Mouse (Mus musculus) embryonic facial prominence, embryonic 15.5 days (tissue): ENCODE results near the gene Arnt. TPM values are rescaled to one million over a fixed set of nuclear protein-coding genes. Genes with fewer than 3 reads are reported as not detected.
"Not testable (repeated sequence)": the region's sequence is repeated elsewhere in the genome, so short reads cannot be mapped to it uniquely, and the experiment has no call there.

Source experiments
- ATAC-seq: fragments of 200-750 bp; cut with Nextera tagmentation; 2 replicates; pipeline ENCODE4 v1.8.0; 2017; ENCODE audit warnings: low read depth, moderate TSS enrichment; ENCODE audit not compliant: insufficient number of reproducible peaks, low FRiP score, low TSS enrichment
- H3K27ac ChIP-seq: fragments of 300-500 bp; sonication (generic); replicated peaks from 2 replicates; pipeline ENCODE4 v1.5.1; 2015; ENCODE audit warnings: mild to moderate bottlenecking, inconsistent platforms
- H3K27me3 ChIP-seq: fragments of 300-500 bp; sonication (generic); 2 replicates; pipeline ENCODE4 v1.6.1; 2015; ENCODE audit warnings: inconsistent platforms
- H3K36me3 ChIP-seq: fragments of 300-500 bp; sonication (generic); 2 replicates; pipeline ENCODE4 v1.6.1; 2015; ENCODE audit warnings: mild to moderate bottlenecking, inconsistent platforms
- H3K4me1 ChIP-seq: fragments of 300-500 bp; sonication (generic); 2 replicates; pipeline ENCODE4 v1.6.1; 2015; ENCODE audit warnings: inconsistent platforms
- H3K4me2 ChIP-seq: fragments of 300-500 bp; sonication (generic); replicated peaks from 2 replicates; pipeline ENCODE4 v1.6.1; 2015; ENCODE audit warnings: mild to moderate bottlenecking, inconsistent platforms
- H3K4me3 ChIP-seq: fragments of 300-500 bp; sonication (generic); replicated peaks from 2 replicates; pipeline ENCODE4 v1.5.1; 2015; ENCODE audit warnings: mild to moderate bottlenecking, inconsistent platforms
- H3K9ac ChIP-seq: fragments of 300-500 bp; sonication (generic); 2 replicates; pipeline ENCODE4 v1.6.1; 2015; ENCODE audit warnings: inconsistent platforms
- H3K9me3 ChIP-seq: fragments of 300-500 bp; sonication (generic); replicated peaks from 2 replicates; pipeline ENCODE4 v1.6.1; 2016; ENCODE audit warnings: inconsistent platforms
- WGBS: fragments of 180-500 bp; shearing (Covaris S2); methylation state at CpG from one replicate; pipeline ENCODE4 v1.1.7; 2015; 5-methylcytosine and 5-hydroxymethylcytosine counted together
- polyA plus RNA-seq: library from polyadenylated mRNA; unstranded; fragments of >200 nt; fragmentation: Nextera tagmentation; extraction: Ambion mirVana; gene quantifications from 2 replicates; pipeline ENCODE4 v1.2.1, GENCODE M21; 2015

Arnt gene
- polyA plus RNA-seq, 1 experiment from 2014 or later: 50.2 TPM

DNA sequence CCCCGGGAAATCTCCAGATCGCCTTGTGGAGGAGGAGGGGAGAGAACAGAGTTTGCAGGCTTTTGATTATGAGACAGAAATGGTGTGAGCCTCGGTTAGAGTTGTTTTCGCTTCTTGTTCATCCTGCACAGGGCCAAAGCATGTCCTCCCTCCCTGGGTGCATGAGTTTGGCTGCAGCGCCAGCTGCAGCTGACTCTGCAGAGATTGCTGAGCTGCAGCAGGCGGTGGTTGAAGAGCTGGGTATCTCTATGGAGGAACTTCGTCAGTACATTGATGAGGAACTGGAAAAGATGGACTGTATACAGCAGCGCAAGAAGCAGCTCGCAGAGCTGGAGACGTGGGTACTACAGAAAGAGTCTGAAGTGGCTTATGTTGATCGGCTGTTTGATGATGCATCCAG, 5.8 kb upstream of the Arnt start:
- ATAC-seq, H3K9ac ChIP-seq, H3K4me1 ChIP-seq, H3K4me3 ChIP-seq, H3K27ac ChIP-seq, H3K9me3 ChIP-seq, H3K27me3 ChIP-seq, H3K4me2 ChIP-seq, H3K36me3 ChIP-seq: not testable (repeated sequence)
- WGBS: 49% methylated on average over 5 of the region's 11 CpGs

GRCm38 (mm10) chr3:95433301-95433915, 780 bp upstream of the Arnt start:
- H3K4me3 ChIP-seq: peak overlapping the region; percentile 88
- H3K4me2 ChIP-seq: peak overlapping the region; percentile 54
- no peaks in the 10 kb centered on the region for H3K9me3 ChIP-seq
- no peak overlapping the region for H3K9ac ChIP-seq
- no peaks in the 10 kb centered on the region for H3K27me3 ChIP-seq
- no peaks in the 10 kb centered on the region for H3K4me1 ChIP-seq
- peak overlapping the region; percentile 87 for H3K27ac ChIP-seq
- WGBS: 67% methylated on average over 10 of the region's 10 CpGs
- peaks cover 16% of the 10 kb centered on the region; the same call in 1 of the 2 replicates for H3K36me3 ChIP-seq
- ATAC-seq: no peak

DNA sequence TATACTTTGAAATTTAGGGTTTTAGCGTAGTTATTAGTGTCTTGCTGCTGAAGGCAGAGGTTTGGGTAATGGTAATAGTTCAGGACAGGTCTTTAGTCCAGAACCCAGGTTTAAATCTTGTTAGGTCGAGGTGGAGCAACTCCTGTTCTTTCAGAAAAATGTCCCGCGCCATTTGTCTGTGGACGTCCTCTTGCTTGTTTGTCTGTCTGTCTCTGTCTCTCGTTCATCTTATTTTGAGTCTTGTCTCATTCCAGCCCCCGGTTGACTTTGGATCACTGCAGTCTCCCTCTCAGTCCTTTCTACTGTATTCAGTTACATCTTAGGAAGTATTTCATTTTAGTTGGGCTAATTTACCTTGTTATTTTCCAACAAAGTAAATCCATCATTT, 789 bp downstream of the Arnt start:
- no peaks in the 10 kb centered on the region for H3K27me3 ChIP-seq
- no peaks in the 10 kb centered on the region for H3K9me3 ChIP-seq
- peak overlapping the region; percentile 79 for H3K9ac ChIP-seq
- ATAC-seq: no peak
- peak overlapping the region; percentile 54 for H3K4me2 ChIP-seq
- peak overlapping the region; percentile 87 for H3K27ac ChIP-seq
- H3K4me3 ChIP-seq: peak overlapping the region; percentile 88
- 1% methylated on average over 7 of the region's 7 CpGs for WGBS
- H3K36me3 ChIP-seq: peaks cover 21% of the 10 kb centered on the region; the same call in 1 of the 2 replicates
- no peaks in the 10 kb centered on the region for H3K4me1 ChIP-seq

DNA sequence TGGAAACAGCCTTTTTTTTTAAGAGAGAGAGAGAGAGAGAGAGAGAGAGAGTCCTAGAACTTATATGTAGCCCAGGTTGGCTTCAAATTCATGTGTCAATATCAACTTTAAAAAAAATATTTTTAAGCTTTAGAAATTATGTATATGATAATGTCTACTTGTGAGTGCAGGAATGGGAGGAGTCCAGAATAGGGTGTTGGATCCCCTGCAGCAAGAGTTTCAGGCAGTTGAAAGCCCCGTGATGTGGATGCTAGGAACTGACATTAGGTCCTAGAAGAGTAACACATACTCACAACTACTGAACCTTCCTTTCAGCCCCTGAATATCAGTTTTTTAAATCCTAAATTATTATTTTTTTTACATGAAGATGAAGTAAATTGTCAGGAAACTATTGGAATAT, 1.4 kb downstream of the Arnt start:
- WGBS: 38% methylated on average over 1 of the region's 1 CpGs
- H3K27ac ChIP-seq: no peak overlapping the region
- H3K9me3 ChIP-seq: no peaks in the 10 kb centered on the region
- peak overlapping the region; percentile 54 for H3K4me2 ChIP-seq
- H3K36me3 ChIP-seq: peaks cover 26% of the 10 kb centered on the region; the same call in 1 of the 2 replicates
- no peaks in the 10 kb centered on the region for H3K27me3 ChIP-seq
- H3K4me1 ChIP-seq: no peaks in the 10 kb centered on the region
- H3K9ac ChIP-seq: no peak overlapping the region
- peak overlapping the region; percentile 88; the same call in 1 of the 2 replicates for H3K4me3 ChIP-seq
- ATAC-seq: no peak

GRCm38 (mm10) chr3:95438636-95439035, 4.4 kb downstream of the Arnt start:
- not testable (repeated sequence) for H3K27ac ChIP-seq, H3K9me3 ChIP-seq, H3K4me1 ChIP-seq, H3K27me3 ChIP-seq, H3K9ac ChIP-seq, H3K4me2 ChIP-seq, ATAC-seq, H3K4me3 ChIP-seq
- WGBS: 96% methylated on average over 4 of the region's 4 CpGs
- peaks cover 26% of the 10 kb centered on the region; the same call in 1 of the 2 replicates for H3K36me3 ChIP-seq

- no peaks in the 10 kb centered on the region for H3K4me1 ChIP-seq
- H3K27ac ChIP-seq: no peak overlapping the region
- no peak overlapping the region for H3K4me3 ChIP-seq
- no peaks in the 10 kb centered on the region for H3K27me3 ChIP-seq
- H3K9me3 ChIP-seq: no peaks in the 10 kb centered on the region
- H3K9ac ChIP-seq: no peak overlapping the region
- H3K4me2 ChIP-seq: no peak overlapping the region
- ATAC-seq: no peak
- H3K36me3 ChIP-seq: peaks cover 26% of the 10 kb centered on the region; the same call in 1 of the 2 replicates
Measured at GRCm38 (mm10) chr3:95439670-95440069, 5.5 kb downstream of the Arnt start.

- 87% methylated on average over 5 of the region's 5 CpGs for WGBS
- no peak for ATAC-seq
- peaks cover 17% of the 10 kb centered on the region; the same call in 1 of the 2 replicates for H3K36me3 ChIP-seq
- H3K9ac ChIP-seq: no peak overlapping the region
- H3K4me2 ChIP-seq: no peak overlapping the region
- no peaks in the 10 kb centered on the region for H3K4me1 ChIP-seq
- no peak overlapping the region for H3K27ac ChIP-seq
- H3K9me3 ChIP-seq: no peaks in the 10 kb centered on the region
- H3K27me3 ChIP-seq: no peaks in the 10 kb centered on the region
- no peak overlapping the region for H3K4me3 ChIP-seq
Measured at GRCm38 (mm10) chr3:95442406-95443117, 8.4 kb downstream of the Arnt start.

DNA sequence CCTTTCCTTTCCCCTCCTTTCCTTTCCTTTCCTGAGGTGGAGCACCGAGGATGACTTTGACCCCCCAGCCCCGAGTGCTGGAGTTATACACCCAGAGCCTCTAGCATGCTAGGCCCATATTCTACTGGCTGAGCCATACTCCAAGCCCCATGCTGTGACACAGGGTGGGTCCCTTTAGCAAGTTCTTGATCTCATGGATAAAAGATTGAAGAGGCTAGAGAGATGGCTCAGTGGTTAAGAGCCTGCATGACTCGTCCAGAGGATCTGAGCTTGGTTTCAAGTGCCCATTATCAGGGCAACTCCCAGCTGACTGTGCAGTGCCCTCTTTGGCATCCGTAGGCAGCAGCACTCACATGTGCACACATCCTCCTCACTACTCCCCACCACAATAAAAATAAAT, 11.1 kb downstream of the Arnt start:
- H3K27ac ChIP-seq: no peak overlapping the region
- H3K4me2 ChIP-seq: no peak overlapping the region
- 76% methylated on average over 4 of the region's 4 CpGs for WGBS
- no peak overlapping the region for H3K9ac ChIP-seq
- H3K4me1 ChIP-seq: no peaks in the 10 kb centered on the region
- H3K4me3 ChIP-seq: no peak overlapping the region
- no peaks in the 10 kb centered on the region for H3K27me3 ChIP-seq
- H3K36me3 ChIP-seq: peaks cover 14% of the 10 kb centered on the region
- no peak for ATAC-seq
- no peaks in the 10 kb centered on the region for H3K9me3 ChIP-seq

DNA sequence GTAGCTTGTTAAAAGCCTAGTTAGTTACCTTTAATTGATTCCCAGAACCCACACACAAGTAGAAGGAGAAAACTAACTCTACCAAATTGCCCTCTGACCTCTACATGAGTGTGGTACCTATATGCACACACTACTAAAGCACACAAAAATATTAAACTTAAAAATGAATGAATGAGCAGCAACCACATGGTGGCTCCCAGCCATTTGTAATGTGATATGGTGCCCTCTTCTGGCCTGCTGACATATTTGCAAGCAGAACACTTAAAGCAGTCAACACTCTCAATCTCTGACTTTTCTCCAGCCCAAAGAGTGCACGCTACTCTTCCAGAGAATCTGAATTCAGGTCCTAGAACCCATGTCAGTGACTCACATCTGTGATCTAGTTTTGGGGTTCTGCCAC, 16.2 kb downstream of the Arnt start:
- Histone ChIP-seq H3K27ac (no peak overlapping the region), H3K9me3 (no peaks in the 10 kb centered on the region), H3K4me3 (no peak overlapping the region), H3K4me2 (no peak overlapping the region), H3K4me1 (no peaks in the 10 kb centered on the region), H3K36me3 (peaks cover 40% of the 10 kb centered on the region), H3K27me3 (no peaks in the 10 kb centered on the region), H3K9ac (no peak overlapping the region)
- WGBS: 45% methylated on average over 1 of the region's 1 CpGs
- no peak for ATAC-seq

DNA sequence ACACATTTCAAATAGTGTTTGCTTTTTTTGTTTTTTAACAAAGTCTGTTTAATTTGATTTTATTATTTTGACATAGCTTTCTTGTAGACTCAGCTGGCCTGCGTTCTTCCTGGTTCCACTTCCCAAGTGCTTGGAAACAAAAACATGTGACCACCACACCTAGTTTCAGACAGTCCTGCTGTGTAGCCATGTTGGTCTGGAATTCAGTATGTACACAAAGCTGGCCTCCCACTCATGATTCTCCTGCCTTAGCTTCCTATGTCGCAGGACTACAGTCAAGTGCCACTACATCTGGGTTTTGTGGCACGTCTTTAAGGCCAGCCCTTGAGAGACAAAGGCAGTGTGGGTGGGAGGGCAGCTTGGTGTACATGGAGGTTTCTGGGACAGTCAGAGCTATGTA, 16.7 kb downstream of the Arnt start:
- Histone ChIP-seq H3K4me3 (no peak overlapping the region), H3K27ac (no peak overlapping the region), H3K9me3 (no peaks in the 10 kb centered on the region), H3K27me3 (no peaks in the 10 kb centered on the region), H3K4me1 (no peaks in the 10 kb centered on the region), H3K9ac (no peak overlapping the region), H3K4me2 (no peak overlapping the region), H3K36me3 (peaks cover 40% of the 10 kb centered on the region)
- WGBS: 84% methylated on average over 3 of the region's 3 CpGs
- ATAC-seq: no peak

GRCm38 (mm10) chr3:95456367-95456766, 22.2 kb downstream of the Arnt start:
- Histone ChIP-seq H3K4me3 (no peak overlapping the region), H3K4me1 (no peaks in the 10 kb centered on the region), H3K27me3 (no peaks in the 10 kb centered on the region), H3K36me3 (peaks cover 23% of the 10 kb centered on the region), H3K4me2 (no peak overlapping the region), H3K27ac (no peak overlapping the region), H3K9ac (no peak overlapping the region), H3K9me3 (no peaks in the 10 kb centered on the region)
- WGBS: 95% methylated on average over 5 of the region's 5 CpGs
- no peak for ATAC-seq

DNA sequence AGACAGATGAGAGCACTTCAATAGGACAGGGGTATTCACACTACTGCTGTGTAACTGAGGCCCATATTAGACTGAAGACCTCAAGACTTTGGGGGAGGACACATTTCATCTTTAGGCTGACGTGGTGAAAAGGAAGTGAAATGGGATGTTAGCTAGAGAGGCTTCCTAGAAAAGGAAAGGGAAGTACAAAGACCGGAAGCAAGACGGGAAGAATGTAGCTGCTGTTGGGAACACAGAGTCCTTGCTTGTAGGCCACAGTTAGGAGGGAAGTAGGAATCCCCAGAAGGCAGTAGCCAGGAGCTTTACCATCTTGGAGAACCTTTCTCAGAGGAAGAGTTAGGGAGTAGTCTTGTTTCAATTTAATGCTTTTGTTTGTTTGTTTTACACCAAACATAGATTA, 23.6 kb downstream of the Arnt start:
- H3K36me3 ChIP-seq: peaks cover 26% of the 10 kb centered on the region
- 66% methylated on average over 3 of the region's 3 CpGs for WGBS
- H3K4me2 ChIP-seq: no peak overlapping the region
- no peak overlapping the region for H3K9ac ChIP-seq
- H3K9me3 ChIP-seq: no peaks in the 10 kb centered on the region
- no peaks in the 10 kb centered on the region for H3K4me1 ChIP-seq
- H3K4me3 ChIP-seq: no peak overlapping the region
- no peak for ATAC-seq
- no peaks in the 10 kb centered on the region for H3K27me3 ChIP-seq
- no peak overlapping the region for H3K27ac ChIP-seq
